Mouse (Mus musculus): ENCODE results near the gene Syde1. TPM values are rescaled to one million over a fixed set of nuclear protein-coding genes. Genes with fewer than 3 reads are reported as not detected.
"Not testable (repeated sequence)": the region's sequence is repeated elsewhere in the genome, so short reads cannot be mapped to it uniquely, and the experiment has no call there.

Syde1 gene
- total RNA-seq (2017): 0.58 and 1.5 TPM in 2 replicates

GRCm38 (mm10) chr10:78591406-78592328, at the start of gene Syde1:
TSS of gene Syde1 (minus strand) at chr10:78591964.
- no peak for ATAC-seq (ENCODE audit: extremely low read depth, insufficient number of reproducible peaks, low FRiP score, poor library complexity, severe bottlenecking)

- no peak for ATAC-seq (ENCODE audit: extremely low read depth, insufficient number of reproducible peaks, low FRiP score, poor library complexity, severe bottlenecking)
Measured at GRCm38 (mm10) chr10:78632311-78632710, 40.5 kb upstream of the Syde1 start.

GRCm38 (mm10) chr10:78630194-78630593, 38.4 kb upstream of the Syde1 start:
- no peak for ATAC-seq (ENCODE audit: extremely low read depth, insufficient number of reproducible peaks, low FRiP score, poor library complexity, severe bottlenecking)

- ATAC-seq (ENCODE audit: extremely low read depth, insufficient number of reproducible peaks, low FRiP score, poor library complexity, severe bottlenecking): not testable (repeated sequence)
Measured at GRCm38 (mm10) chr10:78623143-78623542, 31.4 kb upstream of the Syde1 start.

GRCm38 (mm10) chr10:78617974-78618373, 26.2 kb upstream of the Syde1 start, which contains the start of gene Olfr1357:
TSS of gene Olfr1357 (minus strand) at chr10:78618074.
- ATAC-seq (ENCODE audit: extremely low read depth, insufficient number of reproducible peaks, low FRiP score, poor library complexity, severe bottlenecking): no peak

- no peak for ATAC-seq (ENCODE audit: extremely low read depth, insufficient number of reproducible peaks, low FRiP score, poor library complexity, severe bottlenecking)
Measured at GRCm38 (mm10) chr10:78607602-78608001, 15.8 kb upstream of the Syde1 start.

GRCm38 (mm10) chr10:78605080-78605479, 13.3 kb upstream of the Syde1 start:
- ATAC-seq (ENCODE audit: extremely low read depth, insufficient number of reproducible peaks, low FRiP score, poor library complexity, severe bottlenecking): no peak

GRCm38 (mm10) chr10:78599865-78600264, 8.1 kb upstream of the Syde1 start:
- ATAC-seq (ENCODE audit: extremely low read depth, insufficient number of reproducible peaks, low FRiP score, poor library complexity, severe bottlenecking): no peak

- ATAC-seq (ENCODE audit: extremely low read depth, insufficient number of reproducible peaks, low FRiP score, poor library complexity, severe bottlenecking): no peak
Measured at GRCm38 (mm10) chr10:78594566-78594965, 2.8 kb upstream of the Syde1 start.

GRCm38 (mm10) chr10:78594157-78594556, 2.4 kb upstream of the Syde1 start:
- no peak for ATAC-seq (ENCODE audit: extremely low read depth, insufficient number of reproducible peaks, low FRiP score, poor library complexity, severe bottlenecking)

- ATAC-seq (ENCODE audit: extremely low read depth, insufficient number of reproducible peaks, low FRiP score, poor library complexity, severe bottlenecking): no peak
Measured at GRCm38 (mm10) chr10:78593736-78594135, 2.0 kb upstream of the Syde1 start.

GRCm38 (mm10) chr10:78592856-78593379, 1.2 kb upstream of the Syde1 start:
- ATAC-seq (ENCODE audit: extremely low read depth, insufficient number of reproducible peaks, low FRiP score, poor library complexity, severe bottlenecking): no peak

GRCm38 (mm10) chr10:78590744-78591143, 1.0 kb downstream of the Syde1 start:
- no peak for ATAC-seq (ENCODE audit: extremely low read depth, insufficient number of reproducible peaks, low FRiP score, poor library complexity, severe bottlenecking)

GRCm38 (mm10) chr10:78589901-78590300, 1.9 kb downstream of the Syde1 start:
- ATAC-seq (ENCODE audit: extremely low read depth, insufficient number of reproducible peaks, low FRiP score, poor library complexity, severe bottlenecking): no peak

- no peak for ATAC-seq (ENCODE audit: extremely low read depth, insufficient number of reproducible peaks, low FRiP score, poor library complexity, severe bottlenecking)
Measured at GRCm38 (mm10) chr10:78589291-78589690, 2.5 kb downstream of the Syde1 start.

GRCm38 (mm10) chr10:78586026-78586425, 5.7 kb downstream of the Syde1 start:
- ATAC-seq (ENCODE audit: extremely low read depth, insufficient number of reproducible peaks, low FRiP score, poor library complexity, severe bottlenecking): no peak

- no peak for ATAC-seq (ENCODE audit: extremely low read depth, insufficient number of reproducible peaks, low FRiP score, poor library complexity, severe bottlenecking)
Measured at GRCm38 (mm10) chr10:78585606-78586005, 6.2 kb downstream of the Syde1 start.

GRCm38 (mm10) chr10:78584996-78585395, 6.8 kb downstream of the Syde1 start:
- ATAC-seq (ENCODE audit: extremely low read depth, insufficient number of reproducible peaks, low FRiP score, poor library complexity, severe bottlenecking): no peak

GRCm38 (mm10) chr10:78583939-78584338, 7.8 kb downstream of the Syde1 start:
- no peak for ATAC-seq (ENCODE audit: extremely low read depth, insufficient number of reproducible peaks, low FRiP score, poor library complexity, severe bottlenecking)

- ATAC-seq (ENCODE audit: extremely low read depth, insufficient number of reproducible peaks, low FRiP score, poor library complexity, severe bottlenecking): no peak
Measured at GRCm38 (mm10) chr10:78583347-78583746, 8.4 kb downstream of the Syde1 start.

All from neutrophil, adult 5-6 weeks (primary cell).